Mouse (Mus musculus) erythroblast, embryonic 14.5 days (primary cell): ENCODE data around the gene Pdik1l.

Experiments used
- GATA1 ChIP-seq: IDR thresholded peaks from 2 replicates; pipeline ENCODE4 v1.6.1; 2012; ENCODE audit warnings: low read length, inconsistent platforms, mixed read lengths
- TAL1 ChIP-seq: IDR thresholded peaks from 3 replicates; pipeline ENCODE4 v1.6.1; 2012; ENCODE audit warnings: low read length, inconsistent platforms, mixed read lengths

DNA sequence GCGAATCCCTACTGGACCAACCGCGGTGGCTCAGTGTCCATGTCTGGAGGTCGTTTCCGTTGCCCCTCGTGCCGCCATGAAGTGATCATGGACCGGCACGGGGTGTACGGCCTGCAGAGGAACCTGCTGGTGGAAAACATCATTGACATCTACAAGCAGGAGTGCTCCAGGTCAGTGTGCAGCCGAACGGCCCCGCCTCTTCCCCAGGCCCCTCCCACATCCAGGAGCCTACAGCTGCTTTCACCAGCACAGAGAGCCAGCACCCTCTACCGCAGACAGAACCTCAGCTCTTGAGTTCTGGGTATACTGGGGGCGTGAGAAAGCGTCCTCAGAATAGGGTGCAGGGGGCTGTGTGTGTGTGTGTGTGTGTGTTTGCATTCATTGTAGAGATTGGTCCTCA lies 28.7 kb upstream of the Pdik1l start:
- no peak for TF ChIP-seq GATA1
- TF ChIP-seq TAL1, result no peak
